Mouse (Mus musculus) layer of hippocampus, adult 9-11 months (tissue): ENCODE measurements at regions not wholly inside any gene's neighbourhood (a gene's known extent, or its start where the extent isn't known, plus 50 kb on each side); places are given as distances from the start of the nearest gene placed in this dataset.

ENCODE experiments used
- DNase-seq: peaks from one replicate; pipeline ENCODE4 v3.0.0; 2022

DNA sequence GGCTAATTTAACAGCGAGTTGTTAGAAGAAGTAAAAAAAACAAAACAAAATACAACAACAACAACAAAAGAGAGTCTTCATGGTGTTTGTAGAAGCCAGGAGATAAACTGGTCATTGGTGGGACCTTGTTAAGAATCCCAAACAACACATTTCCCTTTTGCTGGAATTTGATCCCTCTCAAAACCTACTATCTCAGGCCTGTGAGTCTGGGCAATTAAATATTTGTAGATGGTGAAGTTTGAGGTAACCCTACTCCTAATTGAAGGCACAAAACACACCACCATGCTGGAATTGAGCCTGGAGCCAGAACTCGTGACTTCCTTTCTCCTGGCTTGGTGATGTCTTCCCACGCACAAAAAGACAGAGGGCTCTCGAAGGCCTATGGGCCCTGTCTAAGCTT, 65.4 kb upstream of the Akt3 start:
- DNase-seq, result no peak

GRCm38 (mm10) chr1:177322745-177323299, 64.8 kb upstream of the Akt3 start:
- no peak for DNase-seq

GRCm38 (mm10) chr1:177322307-177322685, 64.3 kb upstream of the Akt3 start:
- DNase-seq, result no peak

DNA sequence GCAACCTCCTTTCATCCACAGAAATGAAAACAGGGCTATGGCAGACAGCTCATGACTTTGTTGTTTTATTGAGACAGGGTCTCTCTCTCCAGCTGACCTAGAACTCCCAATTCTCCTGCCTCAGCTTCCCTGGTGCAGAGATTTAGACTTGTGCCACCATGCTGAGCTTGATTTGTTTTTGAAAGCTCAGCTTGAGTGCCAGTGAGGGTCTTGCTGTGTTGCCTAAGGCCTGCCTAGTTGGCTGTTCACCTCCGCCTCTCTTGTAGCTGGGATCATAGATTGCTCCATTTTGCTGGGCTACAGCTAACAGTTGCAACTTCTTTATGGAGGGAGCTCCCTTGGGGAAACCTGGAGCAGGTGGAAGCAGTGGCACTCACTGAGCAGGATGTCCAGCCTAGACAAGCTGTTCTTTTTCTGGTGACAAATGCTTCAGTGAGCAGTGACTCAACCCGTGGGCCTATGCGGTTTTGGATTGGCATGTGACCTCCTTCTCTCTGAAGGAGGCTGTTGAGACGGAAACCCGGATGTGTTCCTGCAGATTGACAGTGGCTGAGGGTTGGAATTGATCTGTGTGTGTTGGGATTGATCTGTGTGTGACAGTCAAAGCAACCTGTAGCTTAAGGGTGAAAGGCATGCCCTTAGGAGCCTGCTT, 63.8 kb upstream of the Akt3 start:
- DNase-seq, result peak; percentile 10

GRCm38 (mm10) chr1:177308213-177308872, 50.3 kb upstream of the Akt3 start:
- no peak for DNase-seq
